Mouse (Mus musculus): ENCODE results near the gene Zfp108.

DNA sequence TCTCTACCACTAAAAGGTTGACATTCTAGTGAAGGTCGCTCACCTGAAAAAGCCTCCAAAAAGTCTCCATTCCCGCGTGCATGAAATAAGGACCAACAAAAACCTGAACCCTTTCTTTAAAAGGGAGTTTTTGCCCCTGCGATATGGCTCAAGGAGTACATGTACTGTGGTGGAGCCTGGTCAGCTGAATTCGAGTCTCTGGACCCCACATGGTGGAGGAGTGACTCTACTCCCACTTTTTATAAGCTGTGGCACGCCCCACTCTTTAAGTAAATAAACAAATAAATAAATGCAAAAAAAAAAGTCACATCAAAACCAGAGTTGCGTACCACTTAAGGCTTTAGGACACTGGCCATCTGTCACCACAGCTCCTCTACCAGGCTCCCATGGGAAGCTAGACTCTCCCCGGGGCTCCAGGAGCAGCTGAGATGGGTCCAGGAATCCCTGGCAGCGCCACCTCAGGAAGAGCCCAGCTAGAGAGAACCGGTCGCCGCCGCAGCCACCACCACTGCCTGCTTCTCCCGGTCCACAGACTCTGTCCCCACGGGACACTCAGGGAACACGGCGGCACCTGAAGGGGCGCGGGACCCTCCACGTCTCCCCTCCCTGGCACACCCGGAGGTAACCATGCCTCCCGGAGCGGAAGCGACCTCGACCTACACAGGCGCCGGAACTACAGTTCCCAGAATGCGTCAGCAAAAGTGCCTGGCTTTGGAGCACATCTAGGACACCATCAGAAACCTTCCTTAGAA, 17.4 kb upstream of the Zfp108 start, which contains the start of gene Zfp109:
- peak; percentile 45; the same call in 1 of the 2 replicates for TF ChIP-seq POLR2A (IDR thresholded peaks at IDR 0.05; ENCODE audit: extremely low read depth, insufficient read depth, low read length)
- no peak for TF ChIP-seq CTCF (IDR thresholded peaks at IDR 0.05; ENCODE audit: extremely low read depth, insufficient read depth, low read length)

Data from cortical plate, adult 2 months (tissue).